Mouse (Mus musculus): ENCODE results near the gene Zfp385b. TPM values are rescaled to one million over a fixed set of nuclear protein-coding genes. Genes with fewer than 3 reads are reported as not detected.
A peak's percentile ranks its signal among the peaks of the same experiment; 100 is the strongest.

Gene Zfp385b
- polyA plus RNA-seq, 1 experiment = 39.1 TPM

GRCm38 (mm10) chr2:77522223-77522622 lies 297.2 kb downstream of the Zfp385b start:
- no peak for TF ChIP-seq CTCF (IDR thresholded peaks at IDR 0.05; ENCODE audit: extremely low read depth, insufficient read depth, low read length)
- TF ChIP-seq POLR2A (IDR thresholded peaks at IDR 0.05; ENCODE audit: extremely low read depth, insufficient read depth, low read length) = no peak
- no peak overlapping the region for H3K27ac ChIP-seq (ENCODE audit: insufficient read depth, low read length)
- no peak overlapping the region for H3K4me3 ChIP-seq (ENCODE audit: insufficient read depth, low read length)
- H3K4me1 ChIP-seq (ENCODE audit: control insufficient read depth, insufficient read depth, low read length) = peaks cover 6% of the 10 kb centered on the region

- H3K27ac ChIP-seq (ENCODE audit: insufficient read depth, low read length) = no peak overlapping the region
- peak overlapping the region; percentile 51 for H3K4me3 ChIP-seq (ENCODE audit: insufficient read depth, low read length)
- H3K4me1 ChIP-seq (ENCODE audit: control insufficient read depth, insufficient read depth, low read length) = peaks cover 8% of the 10 kb centered on the region
- TF ChIP-seq POLR2A (IDR thresholded peaks at IDR 0.05; ENCODE audit: extremely low read depth, insufficient read depth, low read length) = 0 out of 2 replicates have a peak, but pooled peaks have one; percentile 14
- TF ChIP-seq CTCF (IDR thresholded peaks at IDR 0.05; ENCODE audit: extremely low read depth, insufficient read depth, low read length) = no peak
Observed at GRCm38 (mm10) chr2:77519341-77519740, 300.1 kb downstream of the Zfp385b start.

- peaks cover 8% of the 10 kb centered on the region for H3K4me1 ChIP-seq (ENCODE audit: control insufficient read depth, insufficient read depth, low read length)
- peak overlapping the region; percentile 51; the same call in 1 of the 2 replicates for H3K4me3 ChIP-seq (ENCODE audit: insufficient read depth, low read length)
- no peak overlapping the region for H3K27ac ChIP-seq (ENCODE audit: insufficient read depth, low read length)
- TF ChIP-seq CTCF (IDR thresholded peaks at IDR 0.05; ENCODE audit: extremely low read depth, insufficient read depth, low read length) (no peak), POLR2A (IDR thresholded peaks at IDR 0.05; ENCODE audit: extremely low read depth, insufficient read depth, low read length) (no peak)
Observed at GRCm38 (mm10) chr2:77518693-77519092, 300.7 kb downstream of the Zfp385b start.

GRCm38 (mm10) chr2:77516606-77517005 lies 302.8 kb downstream of the Zfp385b start:
- H3K27ac ChIP-seq (ENCODE audit: insufficient read depth, low read length) = no peak overlapping the region
- H3K4me1 ChIP-seq (ENCODE audit: control insufficient read depth, insufficient read depth, low read length) = peaks cover 8% of the 10 kb centered on the region
- no peak overlapping the region for H3K4me3 ChIP-seq (ENCODE audit: insufficient read depth, low read length)
- no peak for TF ChIP-seq POLR2A (IDR thresholded peaks at IDR 0.05; ENCODE audit: extremely low read depth, insufficient read depth, low read length)
- TF ChIP-seq CTCF (IDR thresholded peaks at IDR 0.05; ENCODE audit: extremely low read depth, insufficient read depth, low read length) = no peak

- no peak overlapping the region for H3K27ac ChIP-seq (ENCODE audit: insufficient read depth, low read length)
- no peak overlapping the region for H3K4me3 ChIP-seq (ENCODE audit: insufficient read depth, low read length)
- peaks cover 8% of the 10 kb centered on the region for H3K4me1 ChIP-seq (ENCODE audit: control insufficient read depth, insufficient read depth, low read length)
- no peak for TF ChIP-seq CTCF (IDR thresholded peaks at IDR 0.05; ENCODE audit: extremely low read depth, insufficient read depth, low read length)
- no peak for TF ChIP-seq POLR2A (IDR thresholded peaks at IDR 0.05; ENCODE audit: extremely low read depth, insufficient read depth, low read length)
Observed at GRCm38 (mm10) chr2:77515654-77516053, 303.8 kb downstream of the Zfp385b start.

- Histone ChIP-seq H3K27ac (ENCODE audit: insufficient read depth, low read length) (no peak overlapping the region), H3K4me1 (ENCODE audit: control insufficient read depth, insufficient read depth, low read length) (peaks cover 5% of the 10 kb centered on the region), H3K4me3 (ENCODE audit: insufficient read depth, low read length) (no peak overlapping the region)
- no peak for TF ChIP-seq POLR2A (IDR thresholded peaks at IDR 0.05; ENCODE audit: extremely low read depth, insufficient read depth, low read length)
- no peak for TF ChIP-seq CTCF (IDR thresholded peaks at IDR 0.05; ENCODE audit: extremely low read depth, insufficient read depth, low read length)
Observed at GRCm38 (mm10) chr2:77515011-77515410, 304.4 kb downstream of the Zfp385b start.

- no peak overlapping the region for H3K27ac ChIP-seq (ENCODE audit: insufficient read depth, low read length)
- H3K4me3 ChIP-seq (ENCODE audit: insufficient read depth, low read length) = no peak overlapping the region
- H3K4me1 ChIP-seq (ENCODE audit: control insufficient read depth, insufficient read depth, low read length) = peaks cover 5% of the 10 kb centered on the region
- TF ChIP-seq CTCF (IDR thresholded peaks at IDR 0.05; ENCODE audit: extremely low read depth, insufficient read depth, low read length) (no peak), POLR2A (IDR thresholded peaks at IDR 0.05; ENCODE audit: extremely low read depth, insufficient read depth, low read length) (no peak)
Observed at GRCm38 (mm10) chr2:77514476-77514875, 305.0 kb downstream of the Zfp385b start.

- Histone ChIP-seq H3K27ac (ENCODE audit: insufficient read depth, low read length) (no peak overlapping the region), H3K4me1 (ENCODE audit: control insufficient read depth, insufficient read depth, low read length) (no peaks in the 10 kb centered on the region), H3K4me3 (ENCODE audit: insufficient read depth, low read length) (no peak overlapping the region)
- no peak for TF ChIP-seq POLR2A (IDR thresholded peaks at IDR 0.05; ENCODE audit: extremely low read depth, insufficient read depth, low read length)
- no peak for TF ChIP-seq CTCF (IDR thresholded peaks at IDR 0.05; ENCODE audit: extremely low read depth, insufficient read depth, low read length)
Observed at GRCm38 (mm10) chr2:77508731-77509130, 310.7 kb downstream of the Zfp385b start.

GRCm38 (mm10) chr2:77506308-77506707 lies 313.1 kb downstream of the Zfp385b start:
- H3K27ac ChIP-seq (ENCODE audit: insufficient read depth, low read length) = no peak overlapping the region
- no peak for TF ChIP-seq POLR2A (IDR thresholded peaks at IDR 0.05; ENCODE audit: extremely low read depth, insufficient read depth, low read length)
- TF ChIP-seq CTCF (IDR thresholded peaks at IDR 0.05; ENCODE audit: extremely low read depth, insufficient read depth, low read length) = no peak
- no peak overlapping the region for H3K4me3 ChIP-seq (ENCODE audit: insufficient read depth, low read length)
- no peaks in the 10 kb centered on the region for H3K4me1 ChIP-seq (ENCODE audit: control insufficient read depth, insufficient read depth, low read length)

- Histone ChIP-seq H3K4me1 (ENCODE audit: control insufficient read depth, insufficient read depth, low read length) (no peaks in the 10 kb centered on the region), H3K4me3 (ENCODE audit: insufficient read depth, low read length) (no peak overlapping the region), H3K27ac (ENCODE audit: insufficient read depth, low read length) (no peak overlapping the region)
- no peak for TF ChIP-seq CTCF (IDR thresholded peaks at IDR 0.05; ENCODE audit: extremely low read depth, insufficient read depth, low read length)
- no peak for TF ChIP-seq POLR2A (IDR thresholded peaks at IDR 0.05; ENCODE audit: extremely low read depth, insufficient read depth, low read length)
Observed at GRCm38 (mm10) chr2:77505614-77506013, 313.8 kb downstream of the Zfp385b start.

Data from cortical plate, adult 2 months (tissue).